Mouse (Mus musculus): Measurements from ENCODE around the gene Zfp513. TPM values are rescaled to one million over a fixed set of nuclear protein-coding genes. Genes with fewer than 3 reads are reported as not detected.
A peak's percentile ranks its signal among the peaks of the same experiment; 100 is the strongest.

Gene Zfp513
- total RNA-seq, 2 experiments from 2014 or later = 26.8 to 29.3 TPM

DNA sequence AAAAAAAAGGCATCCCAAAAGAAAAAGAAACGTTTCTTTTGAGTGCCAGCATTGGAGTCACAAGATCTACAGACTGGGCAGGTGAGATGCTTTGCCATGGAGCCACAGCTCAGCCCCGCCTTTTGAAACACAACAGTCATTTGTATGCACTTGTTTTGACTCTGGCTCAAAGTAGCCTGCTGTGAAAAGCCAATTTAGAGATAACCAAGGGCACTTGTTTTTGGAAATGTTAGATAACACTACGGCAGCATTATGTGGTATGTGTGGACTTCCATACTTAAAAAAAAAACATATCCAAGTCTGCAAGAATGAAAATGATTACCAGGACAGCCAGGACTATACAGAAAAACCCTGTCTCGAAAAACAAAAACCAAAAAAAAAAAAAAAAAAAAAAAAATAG is 18.4 kb downstream of the Zfp513 start:
- intact Hi-C loops (cut with DNase I) = no loop called here
- DNase-seq (ENCODE audit: low spot score in 2 of 2) = no peak

DNA sequence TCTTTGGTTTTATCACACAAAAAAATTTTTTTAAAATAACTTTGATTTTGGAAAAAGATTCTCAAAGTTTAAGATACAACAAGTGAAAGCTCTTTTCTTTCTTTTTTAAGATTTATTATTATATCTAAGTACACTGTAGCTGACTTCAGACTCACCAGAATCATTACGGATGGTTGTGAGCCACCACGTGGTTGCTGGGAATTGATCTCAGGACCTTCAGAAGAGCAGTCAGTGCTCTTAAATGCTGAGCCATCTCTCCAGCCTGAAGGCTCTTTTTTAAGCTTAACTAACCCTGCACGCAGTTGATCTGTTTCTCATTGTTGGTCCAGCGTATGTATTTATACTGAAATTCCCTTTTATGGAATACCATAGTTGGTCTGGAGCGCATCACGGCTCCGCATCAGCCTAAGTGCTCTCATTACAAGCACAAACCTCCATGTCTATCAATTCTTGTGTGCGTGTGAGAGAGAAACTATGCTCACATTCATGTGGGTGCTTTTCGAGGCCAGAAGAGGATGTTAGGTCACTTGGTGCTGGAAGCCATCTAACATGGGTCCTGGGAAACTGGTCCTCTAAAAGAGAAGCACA is 20.8 kb downstream of the Zfp513 start:
- intact Hi-C loops (cut with DNase I) = no loop called here
- DNase-seq (ENCODE audit: low spot score in 2 of 2) = no peak

DNA sequence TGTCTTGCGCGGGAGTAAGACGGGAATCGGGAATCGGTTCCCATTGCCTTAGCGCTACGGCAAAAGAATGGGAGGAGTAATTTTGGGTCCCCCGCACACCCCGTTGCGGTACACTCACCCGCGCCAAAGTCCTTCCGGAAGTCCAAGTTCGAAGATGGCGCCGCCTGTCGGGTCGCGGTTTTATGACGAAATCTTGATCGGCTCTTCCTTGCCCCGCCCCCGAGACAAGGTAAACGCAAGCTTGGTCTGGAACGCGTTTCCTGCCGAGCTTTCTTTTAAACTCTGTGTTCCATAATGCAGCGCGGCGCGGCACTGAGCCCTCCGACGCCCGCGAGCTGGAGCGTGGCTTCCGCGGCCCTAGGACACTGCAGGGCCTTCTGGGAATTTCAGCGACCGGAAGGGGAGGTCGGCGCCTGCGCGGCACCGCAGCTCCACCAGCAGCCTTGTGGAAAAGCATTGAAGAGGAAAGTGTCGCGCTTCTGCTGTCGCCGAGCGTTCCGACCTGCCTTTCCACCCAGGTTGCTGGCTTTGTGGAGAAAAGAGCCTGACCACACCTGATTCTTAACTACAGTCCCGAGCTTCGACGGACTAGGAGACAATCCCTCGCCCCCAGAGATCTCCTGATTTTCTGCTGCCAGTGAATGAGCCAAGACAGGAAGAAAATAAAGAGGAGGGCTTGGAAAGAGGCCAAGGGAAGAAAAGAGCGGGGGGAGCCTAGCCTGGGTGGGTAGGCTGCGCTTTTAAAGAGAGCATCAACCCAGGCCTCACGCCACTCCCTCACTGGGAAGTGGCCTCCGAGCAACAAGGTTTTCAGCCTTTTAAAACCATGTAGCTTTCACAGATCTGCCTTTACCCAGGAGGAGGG is 22.1 kb downstream of the Zfp513 start, which contains the start of the genes Gm29609 and Gtf3c2:
Gm29609 (minus strand) TSS at position 146 of the 865 bp plus-strand sequence.
Gtf3c2 (minus strand) TSS at position 379 of the 865 bp plus-strand sequence.
- intact Hi-C loops (cut with DNase I) = loop anchor here (1.0 kb wide), 1 partner anchor 13 kb away; the partner anchor contains the start of genes Eif2b4 and Snx17
- DNase-seq (ENCODE audit: low spot score in 2 of 2) = peak; percentile 96

DNA sequence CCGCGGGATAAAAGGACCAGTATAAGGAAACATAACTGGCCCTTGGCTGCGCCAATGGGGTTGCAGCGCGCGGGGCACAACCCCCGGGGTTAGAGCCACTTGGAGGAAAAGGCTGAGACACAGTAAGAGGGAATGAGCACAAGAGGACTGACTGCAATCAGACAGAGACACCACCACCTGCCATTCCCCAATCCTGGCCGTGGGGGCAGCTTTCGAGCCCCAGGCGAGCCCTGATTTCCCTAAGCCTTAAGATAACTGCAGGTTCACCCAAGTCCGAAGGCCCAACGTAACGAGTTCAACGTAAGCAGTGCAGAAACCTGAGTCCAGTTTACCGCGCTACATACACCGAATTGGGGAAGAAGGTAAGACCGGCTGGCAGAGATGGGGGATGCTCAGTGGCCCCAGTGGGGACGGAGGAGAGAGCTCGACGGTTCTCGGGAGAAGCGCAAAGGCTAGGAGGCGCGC is 22.8 kb downstream of the Zfp513 start:
- intact Hi-C loops (cut with DNase I) = no loop called here
- DNase-seq (ENCODE audit: low spot score in 2 of 2) = peak in 1 of 2 experiments; percentile 33

DNA sequence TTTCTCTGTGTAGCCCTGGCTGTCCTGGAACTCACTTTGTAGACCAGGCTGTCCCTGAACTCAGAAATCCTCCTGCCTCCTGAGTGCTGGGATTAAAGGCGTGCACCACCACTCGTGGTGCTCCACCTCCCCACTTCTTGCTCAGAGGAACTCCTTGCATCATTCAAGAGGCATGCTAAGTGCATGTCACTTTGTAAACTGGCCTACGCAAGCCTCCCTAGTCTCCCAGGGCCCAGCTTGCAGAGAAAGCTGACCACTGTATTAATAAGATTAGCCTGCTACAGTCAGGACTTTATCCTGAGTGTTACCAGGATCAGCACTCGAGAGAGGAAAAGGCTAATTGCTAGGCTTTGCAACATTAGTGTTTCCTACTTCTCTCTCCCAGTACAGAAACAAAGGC is 33.5 kb downstream of the Zfp513 start:
- no peak for DNase-seq (ENCODE audit: low spot score in 2 of 2)
- intact Hi-C loops (cut with DNase I) = no loop called here

DNA sequence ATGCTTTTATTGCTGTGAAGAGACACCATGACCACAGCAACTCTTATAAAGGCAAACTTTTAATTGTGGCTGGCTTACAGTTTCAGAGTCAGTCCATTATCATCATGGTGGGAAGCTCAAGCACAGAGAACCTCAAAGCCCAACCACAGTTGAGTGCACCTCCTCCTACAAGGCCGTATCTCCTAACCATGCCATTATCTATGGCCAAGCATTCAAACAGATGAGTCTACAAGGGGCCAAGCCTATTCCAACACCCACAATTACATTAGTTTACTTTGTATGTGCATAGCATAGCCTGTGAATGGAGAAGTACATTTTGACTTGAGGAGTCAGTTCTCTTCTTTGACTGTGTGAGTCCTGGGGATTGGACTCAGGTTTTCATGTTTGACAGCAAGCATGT is 37.2 kb downstream of the Zfp513 start:
- intact Hi-C loops (cut with DNase I) = no loop called here
- no peak for DNase-seq (ENCODE audit: low spot score in 2 of 2)

DNA sequence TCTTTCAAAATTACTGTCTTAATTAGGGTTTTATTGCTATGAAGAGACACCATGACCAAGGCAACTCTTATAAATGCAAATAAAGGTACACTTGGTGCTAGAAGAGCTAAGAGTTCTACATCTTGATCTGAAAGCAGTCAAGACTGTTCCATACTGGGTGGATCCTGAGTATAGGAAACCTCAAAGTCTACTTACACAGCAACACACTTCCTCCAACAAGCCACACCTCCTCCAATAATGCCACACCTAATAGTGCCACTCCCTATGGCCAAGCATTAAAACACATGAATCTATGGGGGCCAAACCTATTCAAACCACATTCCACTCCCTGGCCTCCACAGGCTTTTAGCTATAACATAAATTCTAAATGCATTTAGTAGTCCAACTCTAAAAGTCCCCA is 39.6 kb downstream of the Zfp513 start:
- intact Hi-C loops (cut with DNase I) = no loop called here
- no peak for DNase-seq (ENCODE audit: low spot score in 2 of 2)

DNA sequence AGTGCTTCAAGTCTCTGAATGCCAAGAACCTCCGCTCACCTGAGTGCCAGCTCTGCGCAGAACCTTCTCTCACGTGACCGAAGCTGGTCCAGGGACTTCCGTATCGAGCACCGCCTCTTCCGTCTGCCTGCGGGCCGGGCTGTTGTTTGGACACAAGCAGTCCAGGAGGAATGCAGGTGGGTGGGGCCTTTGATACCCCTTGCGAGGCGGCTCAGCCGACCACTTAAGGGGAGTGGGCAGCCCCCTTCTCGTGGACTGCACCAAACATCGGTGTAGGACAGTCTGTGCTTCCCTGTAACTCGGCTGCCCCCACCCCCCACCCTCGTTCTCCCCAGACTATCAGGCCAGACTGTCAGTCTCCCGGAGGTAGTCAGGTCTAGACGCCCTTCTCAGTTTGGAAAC is 48.0 kb downstream of the Zfp513 start, which contains the start of gene Mpv17:
Mpv17 (minus strand) TSS at position 100 of the 402 bp plus-strand sequence.
- intact Hi-C loops (cut with DNase I) = no loop called here
- DNase-seq (ENCODE audit: low spot score in 2 of 2) = peak; percentile 84 to 87

DNA sequence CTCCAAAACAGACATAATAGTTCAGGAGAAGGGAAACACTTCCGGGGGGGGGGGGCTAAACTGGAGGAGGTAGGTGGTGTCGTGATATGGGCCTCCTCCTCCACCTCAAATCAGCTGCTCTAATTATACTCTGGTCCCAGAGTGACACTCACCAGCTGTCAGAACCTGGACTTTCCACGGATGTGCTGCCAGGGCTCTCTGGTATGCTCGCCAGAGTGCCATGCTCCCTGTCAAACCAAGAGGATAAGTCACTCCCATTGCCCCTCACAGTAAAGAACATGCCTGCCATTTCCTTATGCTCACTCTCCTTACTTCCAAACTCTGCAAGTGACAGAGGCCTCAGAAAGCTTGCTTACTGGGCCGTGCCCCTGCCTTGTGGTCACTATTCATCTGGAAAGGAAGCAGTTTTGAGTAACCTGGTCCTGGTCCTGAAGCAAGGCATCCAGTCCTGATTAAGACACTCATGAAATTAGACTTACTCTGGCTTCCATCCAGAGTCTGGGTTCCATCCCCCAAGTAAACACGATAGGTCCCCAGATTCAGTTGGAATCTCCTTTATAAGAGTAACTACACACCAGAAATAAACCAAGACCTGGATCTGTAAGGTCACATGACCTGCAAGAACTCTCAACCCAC is 48.5 kb downstream of the Zfp513 start:
- intact Hi-C loops (cut with DNase I) = no loop called here
- peak in 1 of 2 experiments; percentile 15 for DNase-seq (ENCODE audit: low spot score in 2 of 2)

DNA sequence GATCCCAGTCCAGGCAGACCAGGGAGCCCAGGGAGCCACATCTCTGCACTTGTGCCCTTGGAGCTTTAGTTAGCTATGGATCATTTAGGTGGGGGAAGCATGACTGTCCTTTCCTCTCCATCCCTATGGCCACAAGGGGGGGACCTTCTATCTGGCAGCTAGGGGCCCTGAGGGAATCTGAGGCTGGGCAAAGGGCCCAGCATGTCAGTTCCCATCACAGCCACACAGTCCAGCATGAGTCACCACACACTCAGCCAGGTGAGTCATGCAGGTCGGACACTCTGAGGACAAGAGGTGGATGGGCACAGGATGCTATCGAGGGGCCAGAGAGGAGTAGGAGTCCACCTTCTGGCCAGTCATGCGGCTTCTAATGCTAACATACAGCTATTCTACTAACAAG is 50.4 kb downstream of the Zfp513 start:
- intact Hi-C loops (cut with DNase I) = no loop called here
- no peak for DNase-seq (ENCODE audit: low spot score in 2 of 2)

DNA sequence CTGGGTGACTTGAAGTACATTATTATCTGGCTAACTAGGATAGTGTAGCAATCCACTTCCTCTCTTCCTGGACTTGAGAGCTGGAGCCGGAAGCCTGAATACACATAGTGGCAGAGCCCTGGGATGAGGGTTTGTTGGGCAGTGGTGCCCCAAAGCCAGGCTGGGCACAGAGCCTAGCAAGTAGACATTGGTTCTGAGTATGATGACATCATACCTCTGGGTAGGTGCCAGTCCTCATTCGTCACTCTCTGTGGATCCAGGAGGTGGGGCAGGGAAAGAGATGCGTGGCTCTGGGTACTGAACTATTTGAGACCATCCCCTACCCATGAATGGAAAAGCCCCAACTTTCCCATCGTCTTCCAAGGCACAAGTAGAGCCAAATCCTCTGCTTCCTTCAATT is 52.3 kb downstream of the Zfp513 start:
- no peak for DNase-seq (ENCODE audit: low spot score in 2 of 2)
- intact Hi-C loops (cut with DNase I) = no loop called here

Other genes with a start within 250 kb of the Zfp513 start
- 100 to 1,000 TPM; 121 to 128 TPM for gene Preb, start 241.9 kb downstream of the Zfp513 start, total RNA-seq (2021)
- gene Tcf23, start 233.6 kb downstream of the Zfp513 start, total RNA-seq (2021) = under 1 TPM; 0.15 to 0.27 TPM
- gene Atraid, start 154.0 kb downstream of the Zfp513 start, total RNA-seq (2021) = 10 to 100 TPM; 74.3 to 75.8 TPM
- gene Slc5a6, start 153.4 kb downstream of the Zfp513 start, total RNA-seq (2021) = 10 to 100 TPM; 14.4 to 17.9 TPM
- 10 to 100 TPM; 18.1 to 21.8 TPM for gene Cad, start 147.5 kb downstream of the Zfp513 start, total RNA-seq (2021)
- gene Dnajc5g, start 96.0 kb downstream of the Zfp513 start, total RNA-seq (2021) = not detected
- gene Slc30a3, start 94.1 kb downstream of the Zfp513 start, total RNA-seq (2021) = 100 to 1,000 TPM; 155 to 159 TPM
- gene Trim54, start 85.6 kb downstream of the Zfp513 start, total RNA-seq (2021) = 1 to 10 TPM; 1.4 to 2.8 TPM
- 1 to 10 TPM in 1 of 2 experiments, not detected in 1; 2.4 TPM for gene Ucn, start 63.5 kb downstream of the Zfp513 start, total RNA-seq (2021)
- 10 to 100 TPM; 46.2 to 50.8 TPM for gene Mpv17, start 48.1 kb downstream of the Zfp513 start, total RNA-seq (2021)
- 1 to 10 TPM; 2.0 to 5.1 TPM for gene Gm29609, start 22.4 kb downstream of the Zfp513 start, total RNA-seq (2021)
- 10 to 100 TPM; 48.0 to 73.7 TPM for gene Gtf3c2, start 22.2 kb downstream of the Zfp513 start, total RNA-seq (2021)
- gene Snx17, start 9.1 kb downstream of the Zfp513 start, total RNA-seq (2021) = 10 to 100 TPM; 78.9 to 84.4 TPM
- 10 to 100 TPM; 36.2 to 41.1 TPM for gene Eif2b4, start 8.9 kb downstream of the Zfp513 start, total RNA-seq (2021)
- 10 to 100 TPM; 70.2 to 71.8 TPM for gene Ppm1g, start 18.4 kb upstream of the Zfp513 start, total RNA-seq (2021)
- 10 to 100 TPM; 77.9 to 80.9 TPM for gene Nrbp1, start 38.6 kb upstream of the Zfp513 start, total RNA-seq (2021)
- gene Gm9970, start 38.9 kb upstream of the Zfp513 start, total RNA-seq (2021) = not detected
- gene Krtcap3, start 49.4 kb upstream of the Zfp513 start, total RNA-seq (2021) = 1 to 10 TPM; 2.2 to 4.0 TPM
- gene Ift172, start 88.8 kb upstream of the Zfp513 start, total RNA-seq (2021) = 100 to 1,000 TPM in 1 of 2 experiments, 10 to 100 TPM in 1; 78.3 to 102 TPM
- gene Fndc4, start 93.8 kb upstream of the Zfp513 start, total RNA-seq (2021) = 100 to 1,000 TPM; 147 to 162 TPM
- under 1 TPM in 1 of 2 experiments, not detected in 1; 0.25 TPM for gene Gckr, start 95.1 kb upstream of the Zfp513 start, total RNA-seq (2021)